Mouse (Mus musculus) intestine, embryonic 15.5 days (tissue): Measurements from ENCODE around the gene Pde6b. TPM values are rescaled to one million over a fixed set of nuclear protein-coding genes. Genes with fewer than 3 reads are reported as not detected.

Source experiments
- ATAC-seq: fragments of 200-750 bp; cut with Nextera tagmentation; 2 replicates; pipeline ENCODE4 v1.8.0; 2017; ENCODE audit warnings: moderate TSS enrichment, moderate library complexity
- H3K27ac ChIP-seq: fragments of 300-500 bp; sonication (generic); 2 replicates; pipeline ENCODE4 v1.5.1; 2015; ENCODE audit warnings: mild to moderate bottlenecking, inconsistent platforms
- H3K27me3 ChIP-seq: fragments of 300-500 bp; sonication (generic); replicated peaks from 2 replicates; pipeline ENCODE4 v1.6.1; 2015; ENCODE audit warnings: inconsistent platforms
- H3K36me3 ChIP-seq: fragments of 300-500 bp; sonication (generic); 2 replicates; pipeline ENCODE4 v1.6.1; 2015; ENCODE audit warnings: inconsistent platforms
- H3K4me1 ChIP-seq: fragments of 300-500 bp; sonication (generic); replicated peaks from 2 replicates; pipeline ENCODE4 v1.6.1; 2015; ENCODE audit warnings: inconsistent platforms
- H3K4me2 ChIP-seq: fragments of 300-500 bp; sonication (generic); replicated peaks from 2 replicates; pipeline ENCODE4 v1.6.1; 2015; ENCODE audit warnings: mild to moderate bottlenecking, inconsistent platforms
- H3K4me3 ChIP-seq: fragments of 300-500 bp; sonication (generic); replicated peaks from 2 replicates; pipeline ENCODE4 v1.5.1; 2015; ENCODE audit warnings: inconsistent platforms
- H3K9ac ChIP-seq: fragments of 300-500 bp; sonication (generic); 2 replicates; pipeline ENCODE4 v1.6.1; 2015; ENCODE audit warnings: inconsistent platforms
- H3K9me3 ChIP-seq: fragments of 300-500 bp; sonication (generic); 2 replicates; pipeline ENCODE4 v1.6.1; 2016; ENCODE audit warnings: inconsistent platforms
- WGBS: fragments of 180-500 bp; shearing (Covaris S2); methylation state at CpG from one replicate; pipeline ENCODE4 v1.1.7; 2015; 5-methylcytosine and 5-hydroxymethylcytosine counted together
- polyA plus RNA-seq: library from polyadenylated mRNA; unstranded; fragments of >200 nt; fragmentation: Nextera tagmentation; extraction: Ambion mirVana; gene quantifications from 2 replicates; pipeline ENCODE4 v1.2.1, GENCODE M21; 2015

Pde6b gene
- polyA plus RNA-seq, 1 experiment from 2014 or later, result 0.09 TPM

DNA sequence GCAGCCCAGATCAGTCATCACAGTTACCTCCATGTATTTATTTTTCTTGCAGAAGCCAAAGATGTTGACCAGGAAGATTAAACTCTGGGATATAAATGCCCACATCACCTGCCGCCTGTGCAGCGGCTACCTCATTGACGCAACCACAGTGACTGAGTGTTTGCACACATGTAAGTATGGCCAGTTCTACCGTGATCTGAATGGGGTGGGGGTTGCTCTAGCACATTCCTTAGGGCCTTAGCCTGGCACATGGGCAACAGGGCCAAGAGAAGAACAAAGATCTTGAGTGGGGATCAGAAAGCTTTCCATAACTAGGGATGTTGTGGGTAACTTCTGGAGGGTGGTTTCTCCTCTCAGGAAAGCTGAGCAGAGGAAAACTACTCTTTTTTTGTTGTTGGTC, 85.5 kb downstream of the Pde6b start:
- WGBS, result 92% methylated on average over 4 of the region's 4 CpGs
- H3K9me3 ChIP-seq, result no peaks in the 10 kb centered on the region
- no peak overlapping the region for H3K27ac ChIP-seq
- ATAC-seq, result no peak
- no peak overlapping the region for H3K4me3 ChIP-seq
- H3K4me1 ChIP-seq, result no peaks in the 10 kb centered on the region
- no peaks in the 10 kb centered on the region for H3K27me3 ChIP-seq
- H3K4me2 ChIP-seq, result no peak overlapping the region
- H3K36me3 ChIP-seq, result peaks cover 34% of the 10 kb centered on the region
- H3K9ac ChIP-seq, result no peak overlapping the region

DNA sequence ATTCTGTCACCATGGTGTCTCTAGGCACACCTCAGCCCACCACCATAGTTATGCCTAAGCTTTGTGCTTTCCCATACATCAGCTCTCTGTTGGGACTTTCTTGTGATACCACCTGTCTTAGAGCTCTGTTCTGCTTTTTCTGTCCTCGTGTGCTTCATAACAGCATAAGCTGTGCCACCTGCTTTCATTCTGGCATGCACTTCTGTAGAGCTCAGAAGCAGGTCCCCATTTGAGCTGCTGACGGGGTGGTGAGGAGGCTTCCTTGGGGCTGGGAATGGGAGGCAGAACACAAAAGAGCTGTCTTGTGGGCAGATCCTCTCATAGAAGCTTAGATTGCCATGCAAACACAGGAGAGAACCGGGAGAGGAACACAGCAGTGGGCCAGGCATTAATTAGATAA, 87.8 kb downstream of the Pde6b start:
- ATAC-seq, result no peak
- Histone ChIP-seq H3K4me2 (no peak overlapping the region), H3K27ac (no peak overlapping the region), H3K4me1 (no peaks in the 10 kb centered on the region), H3K9me3 (no peaks in the 10 kb centered on the region), H3K27me3 (no peaks in the 10 kb centered on the region), H3K9ac (no peak overlapping the region), H3K36me3 (peaks cover 34% of the 10 kb centered on the region), H3K4me3 (no peak overlapping the region)
- 91% methylated on average over 3 of the region's 3 CpGs for WGBS

Other genes with a start within 250 kb of the Pde6b start
- 40.2 and 44.1 TPM in 2 replicates for gene Dr1, start 119.5 kb upstream of the Pde6b start, polyA plus RNA-seq
- gene Pigg, start 75.8 kb upstream of the Pde6b start, polyA plus RNA-seq, result 7.5 and 7.7 TPM in 2 replicates
- 0.08 TPM in 1 of 2 replicates, not detected in the other for gene Gm42517, start 20.5 kb upstream of the Pde6b start, polyA plus RNA-seq
- gene Atp5k, start 46.1 kb downstream of the Pde6b start, polyA plus RNA-seq, result 485 and 543 TPM in 2 replicates
- gene Mfsd7a, start 60.5 kb downstream of the Pde6b start, polyA plus RNA-seq, result 0.16 and 0.38 TPM in 2 replicates
- gene Pcgf3, start 72.8 kb downstream of the Pde6b start, polyA plus RNA-seq, result 18.0 and 19.5 TPM in 2 replicates
- gene Cplx1, start 161.6 kb downstream of the Pde6b start, polyA plus RNA-seq, result 3.0 and 3.3 TPM in 2 replicates
- gene Gak, start 241.4 kb downstream of the Pde6b start, polyA plus RNA-seq, result 63.4 and 70.1 TPM in 2 replicates
- gene Tmem175, start 241.4 kb downstream of the Pde6b start, polyA plus RNA-seq, result 23.4 and 27.1 TPM in 2 replicates